Mouse (Mus musculus): ENCODE measurements around the gene Elane.

DNA sequence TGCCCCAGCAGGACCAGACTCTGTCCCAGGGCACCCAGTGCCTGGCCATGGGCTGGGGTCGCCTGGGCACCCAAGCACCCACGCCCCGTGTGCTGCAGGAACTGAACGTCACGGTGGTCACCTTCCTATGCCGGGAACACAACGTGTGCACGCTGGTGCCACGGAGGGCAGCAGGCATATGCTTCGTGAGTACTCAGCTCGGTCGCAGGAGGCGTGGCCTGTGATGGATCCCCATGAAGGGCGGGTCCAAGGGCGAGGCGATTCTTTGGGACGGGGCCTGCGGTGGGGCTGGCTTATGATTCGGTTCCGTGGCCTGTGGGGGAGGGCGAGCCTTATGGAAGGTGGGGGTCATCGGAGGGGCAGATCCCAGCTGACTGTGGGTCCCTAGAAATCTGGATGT lies 4.1 kb upstream of the Elane start:
- TF ChIP-seq POLR2A (IDR thresholded peaks at IDR 0.05; ENCODE audit: extremely low read depth, insufficient read depth, low read length) (no peak), CTCF (IDR thresholded peaks at IDR 0.05; ENCODE audit: extremely low read depth, insufficient read depth, low read length) (no peak)
